Mouse (Mus musculus) central nervous system, embryonic 18 days (tissue): ENCODE measurements around the gene Gsdmc4. TPM values are rescaled to one million over a fixed set of nuclear protein-coding genes. Genes with fewer than 3 reads are reported as not detected.

ENCODE experiments used
- polyA plus RNA-seq: library from polyadenylated mRNA; depleted of rRNA; stranded (reverse); fragments of >200 nt; gene quantifications from 2 replicates; pipeline ENCODE4 v1.2.3, GENCODE M21; 2012; rRNA removed

Gsdmc4 gene
- polyA plus RNA-seq: 0.05 and 0.12 TPM in 2 replicates

DNA sequence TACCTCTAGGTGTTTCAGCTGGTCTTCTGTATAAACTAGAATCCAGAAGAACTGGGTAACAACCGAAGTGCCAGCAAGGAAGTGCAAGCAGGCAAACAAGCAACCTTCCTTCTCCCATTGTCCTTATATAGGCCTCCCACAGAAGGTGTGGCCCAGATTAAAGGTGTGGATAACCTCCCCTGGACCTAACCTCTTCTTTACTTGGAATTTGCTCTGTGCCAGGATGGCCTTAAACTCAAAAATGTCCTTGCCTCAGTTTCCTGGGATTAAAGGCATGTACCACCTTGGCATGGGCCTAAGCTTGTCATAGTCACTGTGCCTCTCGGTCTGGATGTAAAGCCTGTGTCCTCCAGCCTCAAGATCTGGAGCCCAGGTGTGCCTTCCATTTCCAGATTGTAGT lies at the start of gene Gsdmc4:
Gene Gsdmc4, minus strand, starts transcription at position 101 of the 400 bp plus-strand sequence.

GRCm38 (mm10) chr15:63878458-63878857 lies 33.6 kb downstream of the Gsdmc4 start, which contains the start of gene Gsdmc3:
Gene Gsdmc3, minus strand, starts transcription at chr15:63878558.

Other genes starting within 250 kb of the Gsdmc4 start
- not detected in 2 replicates for gene Gsdmc2, start 67.1 kb downstream of the Gsdmc4 start, polyA plus RNA-seq
- gene Gsdmc3, start 33.7 kb downstream of the Gsdmc4 start, polyA plus RNA-seq: not detected in 2 replicates
- gene Fam49b, start 148.2 kb upstream of the Gsdmc4 start, polyA plus RNA-seq: 134 TPM in 2 replicates